Mouse (Mus musculus): ENCODE results near the gene Amn.

DNA sequence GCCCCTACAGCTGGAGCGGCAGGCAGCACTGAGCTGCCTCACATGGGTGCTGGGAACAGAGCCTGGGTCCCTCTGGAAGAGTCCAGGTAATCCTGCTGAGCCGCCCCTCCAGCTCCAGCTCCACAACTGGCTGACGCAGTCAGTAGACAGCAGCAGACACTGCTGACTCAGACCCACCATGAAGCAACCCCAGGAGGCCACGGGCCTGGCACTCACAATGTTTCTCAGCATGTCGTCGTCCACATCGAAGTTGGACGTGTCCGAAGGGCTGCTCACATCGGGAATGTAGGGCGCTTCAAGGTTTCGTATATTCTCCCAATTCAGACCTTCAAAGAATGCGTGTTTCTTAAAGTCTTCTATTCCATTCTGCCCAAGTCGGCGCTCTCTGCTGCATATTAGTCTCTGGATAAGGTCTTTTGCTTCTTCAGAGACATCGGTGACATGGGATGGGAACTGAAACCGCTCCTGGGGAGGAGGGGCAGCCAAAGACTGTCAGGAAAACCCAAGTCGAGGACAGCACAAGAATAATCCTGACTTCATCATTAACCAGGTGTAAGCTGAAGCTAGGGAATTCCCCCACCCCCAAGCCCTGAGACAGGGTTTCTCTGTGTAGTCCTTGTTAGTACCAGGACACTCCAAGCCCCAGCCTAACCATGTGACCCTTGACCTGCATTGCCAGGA, 55.0 kb downstream of the Amn start:
- no peak for TF ChIP-seq CTCF (IDR thresholded peaks at IDR 0.05; ENCODE audit: borderline replicate concordance, extremely low read depth, insufficient read depth, insufficient read length)
- TF ChIP-seq POLR2A (IDR thresholded peaks at IDR 0.05; ENCODE audit: borderline replicate concordance, extremely low read depth, insufficient read depth, insufficient read length, poor library complexity, severe bottlenecking): no peak

All from brain, embryonic 14.5 days (tissue).